Mouse (Mus musculus) lung, postnatal 4 days (tissue): Measurements from ENCODE around the gene Hpn.

Experiments used
- DNase-seq, 2 experiments: peaks; one replicate each; pipeline ENCODE4 v3.0.0; 2021

Hpn gene

GRCm38 (mm10) chr7:31052636-31053434, 62.3 kb downstream of the Hpn start:
- peak; percentile 51 to 64 for DNase-seq

GRCm38 (mm10) chr7:31052251-31052635, 62.8 kb downstream of the Hpn start:
- DNase-seq = no peak

GRCm38 (mm10) chr7:31051321-31052021, 63.6 kb downstream of the Hpn start, which contains the start of gene Fxyd7:
TSS of gene Fxyd7 (minus strand) at chr7:31051467.
- no peak for DNase-seq

GRCm38 (mm10) chr7:31050921-31051320, 64.2 kb downstream of the Hpn start:
- no peak for DNase-seq

GRCm38 (mm10) chr7:31050487-31050886, 64.6 kb downstream of the Hpn start:
- no peak for DNase-seq

GRCm38 (mm10) chr7:31049846-31050281, 65.2 kb downstream of the Hpn start:
- no peak for DNase-seq

GRCm38 (mm10) chr7:31049135-31049845, 65.8 kb downstream of the Hpn start:
- no peak for DNase-seq
